Mouse (Mus musculus): ENCODE results near the gene Bmp5. TPM values are rescaled to one million over a fixed set of nuclear protein-coding genes. Genes with fewer than 3 reads are reported as not detected.
A peak's percentile ranks its signal among the peaks of the same experiment; 100 is the strongest.
"Not testable (repeated sequence)": the region's sequence is repeated elsewhere in the genome, so short reads cannot be mapped to it uniquely, and the experiment has no call there.

The Bmp5 gene
- polyA plus RNA-seq, 2 experiments = 11.2 to 12.8 TPM

DNA sequence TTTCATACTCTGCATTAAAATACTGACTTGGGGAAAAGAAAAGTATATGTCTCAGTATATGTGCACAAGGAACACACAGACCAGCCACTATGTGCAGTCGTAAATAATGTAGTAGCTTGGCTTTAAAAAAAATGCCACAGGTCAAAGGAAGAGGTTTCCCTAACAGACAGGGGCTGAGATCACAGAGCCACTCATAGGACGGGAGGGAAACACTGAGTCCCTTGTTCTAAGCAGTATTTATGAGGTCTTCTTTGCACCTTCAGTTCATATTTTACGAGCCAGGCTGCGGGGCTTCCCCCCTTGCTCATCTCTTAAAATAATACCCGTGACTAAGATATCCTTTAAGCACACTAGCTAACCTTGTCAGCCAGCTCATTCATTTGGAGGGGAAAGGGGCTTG is 6.4 kb downstream of the Bmp5 start:
- Histone ChIP-seq H3K4me3 (replicated peaks; ENCODE audit: low read length) (no peak overlapping the region), H3K9ac (ENCODE audit: low read depth, low read length, severe bottlenecking) (no peak overlapping the region), H3K36me3 (ENCODE audit: control insufficient read depth, insufficient read depth, low read length) (no peaks in the 10 kb centered on the region), H3K27ac (replicated peaks; ENCODE audit: low read depth, low read length) (no peak overlapping the region), H3K9me3 (ENCODE audit: control insufficient read depth, low read length) (no peaks in the 10 kb centered on the region), H3K4me2 (replicated peaks; ENCODE audit: low read depth, low read length, severe bottlenecking) (peak overlapping the region; percentile 25; the same call in 1 of the 2 replicates), H3K4me1 (ENCODE audit: control insufficient read depth, insufficient read depth, low read length) (peaks cover 8% of the 10 kb centered on the region; the same call in 1 of the 2 replicates), H3K27me3 (ENCODE audit: control insufficient read depth, insufficient read depth, low read length) (no peaks in the 10 kb centered on the region)
- no peak for ATAC-seq (ENCODE audit: low FRiP score, low read depth)
- WGBS = 16% methylated on average over 5 of the region's 5 CpGs
- TF ChIP-seq POLR2A (IDR thresholded peaks at IDR 0.05; ENCODE audit: borderline replicate concordance, extremely low read depth, insufficient read depth, insufficient read length) = no peak
- no peak for DNase-seq (ENCODE audit: low spot score)

DNA sequence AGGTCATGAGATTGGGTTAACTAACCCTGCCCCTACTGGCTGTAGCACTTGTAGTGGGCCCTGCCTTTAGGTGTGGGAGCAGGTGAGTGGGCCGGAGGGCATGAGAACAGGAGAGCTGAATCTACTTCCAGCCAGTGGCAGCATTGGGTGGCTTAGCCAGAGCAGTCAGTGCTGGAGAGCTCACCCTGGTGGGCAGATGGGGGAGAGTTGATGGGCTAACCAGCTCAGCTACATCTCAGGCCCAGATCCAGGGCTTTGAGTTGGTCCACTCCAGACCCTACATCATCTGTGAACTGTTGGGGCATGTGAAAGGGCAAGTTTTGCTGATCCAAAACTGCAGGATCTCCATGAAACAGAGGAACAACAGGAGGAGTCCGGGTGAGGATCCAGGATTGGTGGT is 8.4 kb downstream of the Bmp5 start:
- Histone ChIP-seq H3K9me3 (ENCODE audit: control insufficient read depth, low read length) (no peaks in the 10 kb centered on the region), H3K9ac (ENCODE audit: low read depth, low read length, severe bottlenecking) (no peak overlapping the region), H3K4me2 (replicated peaks; ENCODE audit: low read depth, low read length, severe bottlenecking) (no peak overlapping the region), H3K27ac (replicated peaks; ENCODE audit: low read depth, low read length) (no peak overlapping the region), H3K27me3 (ENCODE audit: control insufficient read depth, insufficient read depth, low read length) (no peaks in the 10 kb centered on the region), H3K4me3 (replicated peaks; ENCODE audit: low read length) (no peak overlapping the region), H3K4me1 (ENCODE audit: control insufficient read depth, insufficient read depth, low read length) (peaks cover 8% of the 10 kb centered on the region; the same call in 1 of the 2 replicates), H3K36me3 (ENCODE audit: control insufficient read depth, insufficient read depth, low read length) (no peaks in the 10 kb centered on the region)
- ATAC-seq (ENCODE audit: low FRiP score, low read depth) = no peak
- no peak for TF ChIP-seq POLR2A (IDR thresholded peaks at IDR 0.05; ENCODE audit: borderline replicate concordance, extremely low read depth, insufficient read depth, insufficient read length)
- DNase-seq (ENCODE audit: low spot score) = no peak
- WGBS = 79% methylated on average over 2 of the region's 2 CpGs

DNA sequence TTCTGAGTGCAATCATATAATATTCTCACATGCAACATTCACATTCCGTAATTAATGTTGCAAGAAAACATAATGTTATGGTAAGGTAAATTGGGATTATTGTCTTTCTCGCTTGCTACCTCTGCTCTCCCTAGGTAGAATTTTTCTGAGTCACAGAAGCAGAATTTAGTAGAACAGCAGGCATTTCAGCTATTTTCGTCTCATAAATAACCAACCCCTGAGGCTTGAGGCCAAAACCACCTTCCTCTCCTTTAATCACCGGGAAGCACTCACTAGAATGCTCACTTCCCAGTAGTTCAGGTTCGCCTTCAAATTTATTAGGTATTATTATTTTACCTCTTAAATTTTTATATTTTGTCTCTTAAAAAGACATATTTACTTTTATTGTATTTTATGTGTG is 10.8 kb downstream of the Bmp5 start:
- no peak for ATAC-seq (ENCODE audit: low FRiP score, low read depth)
- WGBS = 34% methylated on average over 5 of the region's 5 CpGs
- no peak for TF ChIP-seq POLR2A (IDR thresholded peaks at IDR 0.05; ENCODE audit: borderline replicate concordance, extremely low read depth, insufficient read depth, insufficient read length)

DNA sequence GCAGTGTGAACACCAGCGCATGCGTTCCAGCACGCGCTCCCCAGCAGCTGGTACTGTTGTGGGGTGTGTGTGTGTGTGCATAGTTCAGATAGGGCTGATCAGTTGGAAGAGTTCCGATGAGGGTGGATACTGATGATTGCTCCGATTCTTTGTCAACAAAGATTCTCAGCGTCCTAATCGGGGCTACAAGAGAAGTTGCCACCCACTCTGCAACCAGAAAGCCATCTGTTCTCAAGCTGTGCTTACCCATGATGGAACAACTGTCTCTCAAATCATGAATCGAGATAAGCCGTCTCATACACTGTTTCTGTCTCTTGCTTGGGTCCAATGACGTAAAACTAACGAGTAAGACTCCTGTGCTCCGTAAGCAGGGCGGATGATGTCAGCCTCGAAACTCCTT is 12.0 kb downstream of the Bmp5 start:
- no peaks in the 10 kb centered on the region for H3K9me3 ChIP-seq (ENCODE audit: control insufficient read depth, low read length)
- TF ChIP-seq POLR2A (IDR thresholded peaks at IDR 0.05; ENCODE audit: borderline replicate concordance, extremely low read depth, insufficient read depth, insufficient read length) = no peak
- ATAC-seq (ENCODE audit: low FRiP score, low read depth) (no peak), DNase-seq (ENCODE audit: low spot score) (no peak)
- H3K4me3 ChIP-seq (replicated peaks; ENCODE audit: low read length) = no peak overlapping the region
- no peaks in the 10 kb centered on the region for H3K36me3 ChIP-seq (ENCODE audit: control insufficient read depth, insufficient read depth, low read length)
- no peaks in the 10 kb centered on the region for H3K27me3 ChIP-seq (ENCODE audit: control insufficient read depth, insufficient read depth, low read length)
- H3K27ac ChIP-seq (replicated peaks; ENCODE audit: low read depth, low read length) = no peak overlapping the region
- no peak overlapping the region for H3K9ac ChIP-seq (ENCODE audit: low read depth, low read length, severe bottlenecking)
- H3K4me2 ChIP-seq (replicated peaks; ENCODE audit: low read depth, low read length, severe bottlenecking) = no peak overlapping the region
- H3K4me1 ChIP-seq (ENCODE audit: control insufficient read depth, insufficient read depth, low read length) = no peaks in the 10 kb centered on the region
- WGBS = 83% methylated on average over 15 of the region's 15 CpGs

More for the DNA sequence above, 10.8 kb downstream of the Bmp5 start:
- Histone ChIP-seq H3K9me3 (ENCODE audit: control insufficient read depth, low read length) (no peaks in the 10 kb centered on the region), H3K36me3 (ENCODE audit: control insufficient read depth, insufficient read depth, low read length) (no peaks in the 10 kb centered on the region), H3K4me1 (ENCODE audit: control insufficient read depth, insufficient read depth, low read length) (peaks cover 4% of the 10 kb centered on the region; the same call in 1 of the 2 replicates), H3K4me2 (replicated peaks; ENCODE audit: low read depth, low read length, severe bottlenecking) (no peak overlapping the region), H3K27ac (replicated peaks; ENCODE audit: low read depth, low read length) (no peak overlapping the region), H3K4me3 (replicated peaks; ENCODE audit: low read length) (no peak overlapping the region), H3K27me3 (ENCODE audit: control insufficient read depth, insufficient read depth, low read length) (no peaks in the 10 kb centered on the region), H3K9ac (ENCODE audit: low read depth, low read length, severe bottlenecking) (no peak overlapping the region)
- DNase-seq (ENCODE audit: low spot score) = no peak

DNA sequence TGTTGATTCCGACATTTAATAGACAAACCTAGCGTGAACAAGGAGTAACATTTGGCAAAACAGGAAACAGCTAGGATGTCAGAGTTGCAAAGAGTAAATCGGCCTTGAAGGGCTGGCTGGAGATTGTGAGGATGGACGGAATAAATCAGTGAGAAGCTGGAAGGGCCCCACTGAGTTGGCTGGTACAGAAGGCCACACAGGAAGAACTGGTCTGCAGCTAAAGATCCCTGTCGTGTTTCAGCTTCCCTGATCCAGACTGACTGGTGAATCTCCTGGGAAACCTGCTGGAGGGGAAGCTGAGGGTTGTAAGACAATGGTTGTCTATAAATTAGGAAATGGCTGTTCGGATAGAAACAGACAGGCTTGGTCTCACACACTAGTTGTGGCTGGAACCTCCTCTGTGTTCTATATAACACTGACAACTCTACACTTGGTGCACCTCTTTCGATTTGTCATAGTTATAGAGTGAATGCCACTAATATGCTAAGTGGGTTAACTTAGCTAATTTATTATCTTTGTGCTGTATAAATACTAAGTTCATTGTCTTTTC is 14.8 kb downstream of the Bmp5 start:
- Histone ChIP-seq H3K27ac (replicated peaks; ENCODE audit: low read depth, low read length) (no peak overlapping the region), H3K4me3 (replicated peaks; ENCODE audit: low read length) (no peak overlapping the region), H3K4me1 (ENCODE audit: control insufficient read depth, insufficient read depth, low read length) (no peaks in the 10 kb centered on the region), H3K36me3 (ENCODE audit: control insufficient read depth, insufficient read depth, low read length) (no peaks in the 10 kb centered on the region), H3K4me2 (replicated peaks; ENCODE audit: low read depth, low read length, severe bottlenecking) (no peak overlapping the region), H3K9me3 (ENCODE audit: control insufficient read depth, low read length) (no peaks in the 10 kb centered on the region), H3K9ac (ENCODE audit: low read depth, low read length, severe bottlenecking) (no peak overlapping the region), H3K27me3 (ENCODE audit: control insufficient read depth, insufficient read depth, low read length) (no peaks in the 10 kb centered on the region)
- no peak for DNase-seq (ENCODE audit: low spot score)
- no peak for TF ChIP-seq POLR2A (IDR thresholded peaks at IDR 0.05; ENCODE audit: borderline replicate concordance, extremely low read depth, insufficient read depth, insufficient read length)
- ATAC-seq (ENCODE audit: low FRiP score, low read depth) = no peak
- 57% methylated on average over 7 of the region's 7 CpGs for WGBS

DNA sequence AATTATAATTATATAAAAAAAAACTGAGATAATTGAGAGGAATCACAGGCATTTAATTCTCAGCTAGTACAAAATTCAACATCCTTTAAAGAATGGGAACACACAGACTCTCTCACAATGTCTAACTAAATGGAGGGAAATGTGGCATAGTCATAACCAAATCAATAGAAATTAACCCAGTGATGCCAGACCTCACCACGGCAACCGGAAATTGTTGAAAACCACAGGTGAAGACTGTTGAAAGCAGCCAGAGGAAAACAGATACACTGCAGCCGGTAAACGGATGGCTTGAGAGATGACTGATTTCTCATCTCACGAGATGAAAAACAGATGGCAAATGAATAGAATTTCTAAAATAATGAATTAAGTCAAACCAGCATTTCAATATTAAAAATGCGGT is 29.8 kb downstream of the Bmp5 start:
- TF ChIP-seq POLR2A (IDR thresholded peaks at IDR 0.05; ENCODE audit: borderline replicate concordance, extremely low read depth, insufficient read depth, insufficient read length) = no peak
- H3K9me3 ChIP-seq (ENCODE audit: control insufficient read depth, low read length) = no peaks in the 10 kb centered on the region
- H3K4me1 ChIP-seq (ENCODE audit: control insufficient read depth, insufficient read depth, low read length) = no peaks in the 10 kb centered on the region
- H3K27me3 ChIP-seq (ENCODE audit: control insufficient read depth, insufficient read depth, low read length) = no peaks in the 10 kb centered on the region
- ATAC-seq (ENCODE audit: low FRiP score, low read depth) (no peak), DNase-seq (ENCODE audit: low spot score) (no peak)
- no peak overlapping the region for H3K4me3 ChIP-seq (replicated peaks; ENCODE audit: low read length)
- H3K27ac ChIP-seq (replicated peaks; ENCODE audit: low read depth, low read length) = no peak overlapping the region
- WGBS = 74% methylated on average over 6 of the region's 6 CpGs
- no peak overlapping the region for H3K4me2 ChIP-seq (replicated peaks; ENCODE audit: low read depth, low read length, severe bottlenecking)
- H3K9ac ChIP-seq (ENCODE audit: low read depth, low read length, severe bottlenecking) = no peak overlapping the region
- H3K36me3 ChIP-seq (ENCODE audit: control insufficient read depth, insufficient read depth, low read length) = no peaks in the 10 kb centered on the region

DNA sequence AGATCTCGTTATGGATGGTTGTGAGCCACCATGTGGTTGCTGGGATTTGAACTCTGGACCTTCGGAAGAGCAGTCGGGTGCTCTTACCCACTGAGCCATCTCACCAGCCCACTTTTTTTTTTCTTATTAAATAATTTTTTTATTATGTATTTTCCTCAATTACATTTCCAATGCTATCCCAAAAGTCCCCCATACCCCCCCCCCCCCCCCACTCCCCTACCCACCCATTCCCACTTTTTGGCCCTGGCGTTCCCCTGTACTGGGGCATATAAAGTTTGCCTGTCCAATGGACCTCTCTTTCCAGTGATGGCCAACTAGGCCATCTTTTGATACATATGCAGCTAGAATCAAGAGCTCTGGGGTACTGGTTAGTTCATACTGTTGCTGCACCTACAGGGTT is 33.0 kb downstream of the Bmp5 start:
- not testable (repeated sequence) for DNase-seq (ENCODE audit: low spot score); H3K4me1 ChIP-seq (ENCODE audit: control insufficient read depth, insufficient read depth, low read length); H3K4me2 ChIP-seq (replicated peaks; ENCODE audit: low read depth, low read length, severe bottlenecking); H3K9me3 ChIP-seq (ENCODE audit: control insufficient read depth, low read length); H3K9ac ChIP-seq (ENCODE audit: low read depth, low read length, severe bottlenecking); H3K4me3 ChIP-seq (replicated peaks; ENCODE audit: low read length); H3K36me3 ChIP-seq (ENCODE audit: control insufficient read depth, insufficient read depth, low read length); H3K27ac ChIP-seq (replicated peaks; ENCODE audit: low read depth, low read length); ATAC-seq (ENCODE audit: low FRiP score, low read depth); H3K27me3 ChIP-seq (ENCODE audit: control insufficient read depth, insufficient read depth, low read length)
- WGBS = 95% methylated on average over 2 of the region's 4 CpGs
